In genomic region chr19:28818286-28818685, GRCm38 (mm10) we compare ENCODE assay signal across 18 mouse cellular contexts. TPM values are rescaled to one million over a fixed set of nuclear protein-coding genes. Genes with fewer than 3 reads are reported as not detected.
DNase-seq lines count a peak whose midpoint lies in the region; ATAC-seq and TF ChIP-seq lines count a peak whose summit lies in the region.
"Had no signal": no experiment of that assay in that cellular context is flagged by ENCODE, and none has a peak within 500 bp of the region (broad histone marks: within the 10 kb centered on the region; RNA-seq: fewer than 3 reads in every experiment).

No protein-coding gene starts in this region.

- no peak overlapping the region for H3K4me3 ChIP-seq in heart, embryonic 10.5 days
- no peak overlapping the region for H3K4me3 ChIP-seq in neural tube, embryonic 11.5 days (ENCODE audit: low read depth, low read length)
- H3K4me3 ChIP-seq in embryonic facial prominence, embryonic 10.5 days, result no peak overlapping the region
- no peak overlapping the region for H3K4me3 ChIP-seq in stomach, postnatal 0 days (ENCODE audit: low read depth, low read length)
- H3K4me3 ChIP-seq: embryonic facial prominence, embryonic 15.5 days; forebrain, embryonic 12.5 days; heart, embryonic 12.5 days; hindbrain, embryonic 10.5 days; liver, embryonic 13.5 days; midbrain, embryonic 13.5 days; neural tube, embryonic 12.5 days had no signal

- TF ChIP-seq EP300 in stomach, postnatal 0 days (optimal IDR thresholded peaks at IDR 0.05), result no peak

- no peak overlapping the region for H3K27ac ChIP-seq in heart, embryonic 10.5 days
- no peak overlapping the region for H3K27ac ChIP-seq in neural tube, embryonic 11.5 days (ENCODE audit: low read depth, low read length)
- H3K27ac ChIP-seq in embryonic facial prominence, embryonic 10.5 days (replicated peaks), result no peak overlapping the region
- no peak overlapping the region for H3K27ac ChIP-seq in stomach, postnatal 0 days (replicated peaks)
- H3K27ac ChIP-seq: embryonic facial prominence, embryonic 15.5 days; forebrain, embryonic 12.5 days; hindbrain, embryonic 10.5 days; liver, embryonic 13.5 days; midbrain, embryonic 13.5 days; neural tube, embryonic 12.5 days had no signal

- WGBS in heart, embryonic 10.5 days, result 72% methylated on average over 4 of the region's 4 CpGs
- 84% methylated on average over 4 of the region's 4 CpGs for WGBS in neural tube, embryonic 11.5 days
- 76% methylated on average over 4 of the region's 4 CpGs for WGBS in embryonic facial prominence, embryonic 10.5 days
- WGBS in stomach, postnatal 0 days, result 66% methylated on average over 4 of the region's 4 CpGs

- no peak overlapping the region for H3K9ac ChIP-seq in neural tube, embryonic 11.5 days (ENCODE audit: low read length)
- no peak overlapping the region for H3K9ac ChIP-seq in stomach, postnatal 0 days (ENCODE audit: low read length)
- H3K9ac ChIP-seq: embryonic facial prominence, embryonic 15.5 days; forebrain, embryonic 12.5 days; heart, embryonic 12.5 days; liver, embryonic 13.5 days; midbrain, embryonic 13.5 days; neural tube, embryonic 12.5 days had no signal

- no peaks in the 10 kb centered on the region for H3K27me3 ChIP-seq in heart, embryonic 10.5 days (ENCODE audit: insufficient read depth, poor library complexity, severe bottlenecking)
- no peaks in the 10 kb centered on the region for H3K27me3 ChIP-seq in neural tube, embryonic 11.5 days (ENCODE audit: control insufficient read depth, insufficient read depth, low read length)
- no peaks in the 10 kb centered on the region for H3K27me3 ChIP-seq in embryonic facial prominence, embryonic 10.5 days (replicated peaks; ENCODE audit: low read depth, poor library complexity, severe bottlenecking)
- H3K27me3 ChIP-seq in stomach, postnatal 0 days (ENCODE audit: control insufficient read depth, insufficient read depth, low read length), result no peaks in the 10 kb centered on the region
- H3K27me3 ChIP-seq: embryonic facial prominence, embryonic 15.5 days; forebrain, embryonic 12.5 days; heart, embryonic 12.5 days; liver, embryonic 13.5 days; midbrain, embryonic 13.5 days; neural tube, embryonic 12.5 days had no signal

- H3K4me2 ChIP-seq in neural tube, embryonic 11.5 days (ENCODE audit: low read depth), result no peak overlapping the region
- H3K4me2 ChIP-seq in stomach, postnatal 0 days (replicated peaks; ENCODE audit: low read depth), result no peak overlapping the region
- H3K4me2 ChIP-seq: embryonic facial prominence, embryonic 15.5 days; forebrain, embryonic 12.5 days; heart, embryonic 12.5 days; liver, embryonic 13.5 days; midbrain, embryonic 13.5 days; neural tube, embryonic 12.5 days had no signal

- intact Hi-C loops in heart, postnatal 36 days (cut with DNase I), result no loop called here
- intact Hi-C loops in gastrocnemius, postnatal 14 days (cut with DNase I; ENCODE audit: low total_unique reads), result no loop called here

- H3K4me1 ChIP-seq in heart, embryonic 10.5 days, result no peaks in the 10 kb centered on the region
- no peaks in the 10 kb centered on the region for H3K4me1 ChIP-seq in neural tube, embryonic 11.5 days (ENCODE audit: control insufficient read depth, insufficient read depth, low read length)
- no peaks in the 10 kb centered on the region for H3K4me1 ChIP-seq in embryonic facial prominence, embryonic 10.5 days
- no peaks in the 10 kb centered on the region for H3K4me1 ChIP-seq in stomach, postnatal 0 days (replicated peaks; ENCODE audit: control insufficient read depth, insufficient read depth)
- H3K4me1 ChIP-seq: embryonic facial prominence, embryonic 15.5 days; heart, embryonic 12.5 days; hindbrain, embryonic 10.5 days; liver, embryonic 13.5 days; midbrain, embryonic 13.5 days; neural tube, embryonic 12.5 days had no signal

- no peaks in the 10 kb centered on the region for H3K9me3 ChIP-seq in heart, embryonic 10.5 days
- no peaks in the 10 kb centered on the region; the same call in 1 of the 2 replicates for H3K9me3 ChIP-seq in neural tube, embryonic 11.5 days (ENCODE audit: control insufficient read depth, low read length)
- no peaks in the 10 kb centered on the region for H3K9me3 ChIP-seq in embryonic facial prominence, embryonic 10.5 days
- no peaks in the 10 kb centered on the region for H3K9me3 ChIP-seq in stomach, postnatal 0 days (ENCODE audit: control insufficient read depth, low read length)
- H3K9me3 ChIP-seq: embryonic facial prominence, embryonic 15.5 days; forebrain, embryonic 12.5 days; hindbrain, embryonic 10.5 days; liver, embryonic 13.5 days; midbrain, embryonic 13.5 days; neural tube, embryonic 12.5 days had no signal

- ATAC-seq in neural tube, embryonic 11.5 days (ENCODE audit: insufficient read depth, low FRiP score, low TSS enrichment), result no peak
- ATAC-seq in stomach, postnatal 0 days (ENCODE audit: low FRiP score, low TSS enrichment), result no peak
- ATAC-seq: midbrain, embryonic 13.5 days had no signal

- no peak for TF ChIP-seq CTCF in stomach, postnatal 0 days (IDR thresholded peaks at IDR 0.05; ENCODE audit: low read depth)

- H3K36me3 ChIP-seq in heart, embryonic 10.5 days, result no peaks in the 10 kb centered on the region
- H3K36me3 ChIP-seq in neural tube, embryonic 11.5 days (ENCODE audit: control insufficient read depth, insufficient read depth, low read length), result no peaks in the 10 kb centered on the region
- H3K36me3 ChIP-seq in embryonic facial prominence, embryonic 10.5 days (replicated peaks), result no peaks in the 10 kb centered on the region
- H3K36me3 ChIP-seq in stomach, postnatal 0 days (ENCODE audit: control insufficient read depth, insufficient read depth, low read length), result no peaks in the 10 kb centered on the region
- H3K36me3 ChIP-seq: embryonic facial prominence, embryonic 15.5 days; forebrain, embryonic 12.5 days; heart, embryonic 12.5 days; hindbrain, embryonic 10.5 days; liver, embryonic 13.5 days; midbrain, embryonic 13.5 days; neural tube, embryonic 12.5 days had no signal

- DNase-seq in heart, embryonic 10.5 days (ENCODE audit: low spot score), result peak; percentile 71
- no peak for DNase-seq in heart, postnatal 36 days
- peak; percentile 16 for DNase-seq in neural tube, embryonic 11.5 days (ENCODE audit: low spot score)
- no peak for DNase-seq in neural tube, embryonic 10.5 days (ENCODE audit: extremely low spot score, low spot score)
- peak; percentile 34 for DNase-seq in embryonic facial prominence, embryonic 10.5 days (ENCODE audit: low spot score)
- DNase-seq in stomach, postnatal 0 days (ENCODE audit: low spot score), result peak; percentile 22
- no peak for DNase-seq in gastrocnemius, postnatal 14 days
- no peak for DNase-seq in gastrocnemius, postnatal 25 days
- DNase-seq: cerebellum, adult 9-10 months; kidney, adult 18-20 months; liver, embryonic 13.5 days; spleen, adult 18-20 months had no signal

RNA-seq across cellular contexts. Expression of gene Slc1a1, which starts 16.6 kb away (rescaled TPM):
- polyA plus RNA-seq in heart, embryonic 10.5 days (2016; fragmentation: Nextera tagmentation; extraction: Ambion mirVana), result 0.35 and 1.6 TPM in 2 replicates
- 1 to 10 TPM in 1 of 2 experiments, under 1 TPM in 1; 0.95 to 1.3 TPM for total RNA-seq in heart, postnatal 36 days (2021)
- 1.5 and 1.7 TPM in 2 replicates for polyA plus RNA-seq in neural tube, embryonic 11.5 days (2014; fragmentation: Nextera tagmentation; extraction: Ambion mirVana)
- polyA plus RNA-seq in embryonic facial prominence, embryonic 10.5 days (2016; fragmentation: Nextera tagmentation; extraction: Ambion mirVana), result 0.55 and 1.00 TPM in 2 replicates
- 0.28 and 0.48 TPM in 2 replicates for polyA plus RNA-seq in stomach, postnatal 0 days (2015; fragmentation: Nextera tagmentation; extraction: Ambion mirVana)
- total RNA-seq in gastrocnemius, postnatal 14 days (2021), result 1 to 10 TPM; 1.4 to 1.5 TPM
- total RNA-seq in gastrocnemius, postnatal 25 days (2021), result 1 to 10 TPM; 1.5 to 3.6 TPM

Comparison
In these comparisons a context has a peak if more than half of its experiments do, and no peak if none do; other contexts are left out.
1. DNase-seq: peak in heart, embryonic 10.5 days (single experiment), neural tube, embryonic 11.5 days (single experiment), embryonic facial prominence, embryonic 10.5 days (single experiment) and stomach, postnatal 0 days (single experiment); none in heart, postnatal 36 days (0 of 2), neural tube, embryonic 10.5 days (single experiment), gastrocnemius, postnatal 14 days (single experiment) and gastrocnemius, postnatal 25 days (single experiment).